Mouse (Mus musculus) liver, embryonic 14.5 days (tissue): ENCODE measurements around the gene Tnfrsf13b.

Experiments used
- CTCF ChIP-seq: IDR thresholded peaks from 2 replicates; pipeline ENCODE4 v1.5.1; 2016; ENCODE audit warnings: antibody characterized with exemption, low read depth, control low read depth
- EP300 ChIP-seq: IDR thresholded peaks from 2 replicates; pipeline ENCODE4 v1.6.1; 2016; ENCODE audit warnings: antibody characterized with exemption, low read depth

- TF ChIP-seq CTCF (no peak), EP300 (no peak)
These were observed 16.4 kb upstream of the Tnfrsf13b start for GRCm38 (mm10) chr11:61110113-61110512.
